Mouse (Mus musculus) G1E (cell line): ENCODE data around the gene Zscan10. TPM values are rescaled to one million over a fixed set of nuclear protein-coding genes. Genes with fewer than 3 reads are reported as not detected.

Experiments
- ATAC-seq: 2 replicates; pipeline ENCODE4 v1.8.0; 2016; ENCODE audit warnings: mild to moderate bottlenecking; ENCODE audit not compliant: insufficient number of reproducible peaks, poor library complexity, low FRiP score, severe bottlenecking; ENCODE audit errors: extremely low read depth
- DNase-seq: peaks from one replicate; pipeline ENCODE4 v3.0.0; 2012; ENCODE audit warnings: low spot score
- H3K27me3 ChIP-seq: 2 replicates; pipeline ENCODE4 v1.6.1; 2012; ENCODE audit warnings: mild to moderate bottlenecking, low read length, inconsistent platforms; ENCODE audit not compliant: insufficient read depth
- H3K36me3 ChIP-seq: replicated peaks from 2 replicates; pipeline ENCODE3; 2012; ENCODE audit warnings: mild to moderate bottlenecking, inconsistent platforms
- H3K4me1 ChIP-seq: 2 replicates; pipeline ENCODE4 v1.6.1; 2012; ENCODE audit warnings: low read depth, low read length, inconsistent platforms, mixed read lengths; ENCODE audit not compliant: insufficient read depth
- H3K4me3 ChIP-seq: 2 replicates; pipeline ENCODE4 v1.5.1; 2012; ENCODE audit warnings: low read depth, mild to moderate bottlenecking, inconsistent platforms, low read length, moderate library complexity, mixed read lengths
- H3K9me3 ChIP-seq: replicated peaks from 2 replicates; pipeline ENCODE4 v1.6.1; 2012; ENCODE audit warnings: inconsistent platforms
- CTCF ChIP-seq: IDR thresholded peaks from 2 replicates; pipeline ENCODE4 v1.5.1; 2012; ENCODE audit warnings: low read depth, low read length, inconsistent platforms, mixed read lengths
- GATA1 ChIP-seq: IDR thresholded peaks from 2 replicates; pipeline ENCODE4 v1.6.1; 2012; ENCODE audit warnings: borderline replicate concordance, low read length, inconsistent platforms, mixed read lengths
- GATA2 ChIP-seq: IDR thresholded peaks from 2 replicates; pipeline ENCODE4 v1.6.1; 2012; ENCODE audit warnings: low read depth, low read length, inconsistent platforms, borderline replicate concordance
- POLR2AphosphoS5 ChIP-seq: IDR thresholded peaks from 2 replicates; pipeline ENCODE4 v1.6.1; 2012; ENCODE audit warnings: low read depth, low read length, inconsistent platforms; ENCODE audit not compliant: insufficient replicate concordance
- TAL1 ChIP-seq: conservative IDR thresholded peaks from 2 replicates; pipeline ENCODE4 v1.6.1; 2012; ENCODE audit warnings: low read depth, low read length, inconsistent platforms, mixed read lengths
- polyA plus RNA-seq: library from polyadenylated mRNA; stranded (reverse); fragments of >175 nt; gene quantifications from 2 replicates; pipeline ENCODE4 v1.2.3, GENCODE M21; 2012
- total RNA-seq, 2 experiments: library from RNA; stranded (forward) in 1 of 2; stranded (reverse) in 1 of 2; fragments of 200-1000 nt in 1 of 2; fragments of >200 nt in 1 of 2; fragmentation: Nextera tagmentation in 1 of 2; gene quantifications; 2 replicates each; pipeline ENCODE4 v1.2.3; 2014 to 2017

Gene Zscan10
- total and polyA plus RNA-seq, 3 experiments, result 0.10 to 0.45 (median 0.44) TPM

DNA sequence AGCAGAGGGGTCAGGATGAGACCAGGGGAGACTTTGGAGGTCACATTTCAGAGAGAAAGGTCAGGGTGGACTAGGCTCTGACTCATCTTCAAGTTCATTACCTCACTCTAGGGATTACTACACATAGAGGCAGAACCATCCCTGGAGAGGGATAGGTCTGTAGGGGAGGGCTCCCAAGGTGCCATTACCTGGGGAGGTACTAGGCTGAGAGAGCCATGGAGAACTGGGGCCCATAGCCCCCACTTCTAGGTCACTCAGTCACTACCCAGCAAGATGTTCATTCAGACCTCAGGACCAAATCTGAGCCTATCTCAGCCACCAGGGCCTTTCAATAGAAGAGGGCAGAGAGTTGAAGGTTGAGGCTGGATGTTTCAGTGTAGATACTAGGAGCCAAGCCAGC is 46.3 kb upstream of the Zscan10 start:
- ATAC-seq (no peak), DNase-seq (no peak)
- Histone ChIP-seq H3K36me3 (peaks cover 49% of the 10 kb centered on the region), H3K9me3 (no peaks in the 10 kb centered on the region), H3K4me1 (peaks cover 39% of the 10 kb centered on the region), H3K4me3 (no peak overlapping the region), H3K27me3 (peaks cover 3% of the 10 kb centered on the region)
- TF ChIP-seq GATA2 (no peak), CTCF (no peak), POLR2AphosphoS5 (no peak), TAL1 (no peak), GATA1 (no peak)

DNA sequence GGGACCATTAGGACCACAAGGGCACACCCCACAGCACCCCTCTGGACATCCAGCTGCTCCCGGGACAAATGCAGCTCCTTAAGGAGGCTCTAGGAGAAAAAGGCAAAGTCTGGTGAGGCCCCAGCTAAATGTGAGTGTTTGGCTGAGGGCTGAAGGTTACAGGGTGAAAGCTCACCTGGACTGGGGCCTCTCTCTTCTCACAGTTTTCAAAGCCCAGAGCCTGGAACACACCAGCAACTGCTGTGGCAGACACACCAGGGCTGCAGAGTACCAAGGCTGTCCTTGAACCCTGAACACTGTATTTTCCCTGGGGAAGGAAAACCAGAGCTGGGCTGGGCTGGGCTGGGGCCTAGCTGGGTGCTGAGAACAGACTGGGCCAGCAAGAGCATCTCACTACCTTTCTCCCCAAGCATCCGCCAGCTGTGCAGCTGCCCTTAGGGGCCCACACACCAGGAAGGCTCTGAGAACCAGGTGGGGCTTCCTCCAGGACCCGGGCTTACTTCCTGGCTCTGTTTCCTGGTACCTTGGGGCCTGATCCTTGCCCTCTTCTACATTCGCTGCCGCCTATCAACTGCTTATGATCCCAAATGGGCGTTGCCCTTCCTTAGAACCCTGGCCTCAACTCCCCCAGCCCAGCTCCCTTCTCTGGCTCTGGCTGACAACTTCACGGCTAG is 45.3 kb upstream of the Zscan10 start:
- H3K27me3 ChIP-seq, result peaks cover 3% of the 10 kb centered on the region
- no peak for DNase-seq
- TF ChIP-seq GATA2, result no peak
- TF ChIP-seq TAL1, result no peak
- no peak for TF ChIP-seq GATA1
- no peak for TF ChIP-seq POLR2AphosphoS5
- TF ChIP-seq CTCF, result no peak
- no peak for ATAC-seq
- H3K9me3 ChIP-seq, result no peaks in the 10 kb centered on the region
- H3K36me3 ChIP-seq, result peaks cover 57% of the 10 kb centered on the region
- no peak overlapping the region for H3K4me3 ChIP-seq
- peaks cover 32% of the 10 kb centered on the region for H3K4me1 ChIP-seq

- peaks cover 71% of the 10 kb centered on the region for H3K36me3 ChIP-seq
- peak; percentile 55 for DNase-seq
- no peak overlapping the region for H3K4me3 ChIP-seq
- no peaks in the 10 kb centered on the region; the same call in 1 of the 2 replicates for H3K27me3 ChIP-seq
- no peak for TF ChIP-seq GATA1
- no peak for TF ChIP-seq POLR2AphosphoS5
- no peak for TF ChIP-seq CTCF
- no peak for TF ChIP-seq TAL1
- TF ChIP-seq GATA2, result no peak
- peaks cover 17% of the 10 kb centered on the region for H3K4me1 ChIP-seq
- ATAC-seq, result no peak
- H3K9me3 ChIP-seq, result no peaks in the 10 kb centered on the region
These were observed 40.9 kb upstream of the Zscan10 start for GRCm38 (mm10) chr17:23559767-23560166.

GRCm38 (mm10) chr17:23563595-23564367 is 36.9 kb upstream of the Zscan10 start, which contains the start of gene Zfp213:
Gene Zfp213, minus strand, starts transcription at chr17:23564238.
- H3K9me3 ChIP-seq, result no peaks in the 10 kb centered on the region
- peaks cover 21% of the 10 kb centered on the region for H3K4me1 ChIP-seq
- DNase-seq (peak; percentile 93), ATAC-seq (peak; percentile 82)
- H3K36me3 ChIP-seq, result peaks cover 32% of the 10 kb centered on the region
- H3K4me3 ChIP-seq, result peak within 1 kb of the TSS; percentile 76
- H3K27me3 ChIP-seq, result no peaks in the 10 kb centered on the region
- no peak for TF ChIP-seq TAL1
- no peak for TF ChIP-seq CTCF
- no peak for TF ChIP-seq GATA1
- TF ChIP-seq POLR2AphosphoS5, result no peak
- no peak for TF ChIP-seq GATA2

GRCm38 (mm10) chr17:23564368-23564715 is 36.3 kb upstream of the Zscan10 start:
- Histone ChIP-seq H3K4me1 (peaks cover 21% of the 10 kb centered on the region), H3K27me3 (no peaks in the 10 kb centered on the region; the same call in 1 of the 2 replicates), H3K9me3 (no peaks in the 10 kb centered on the region), H3K36me3 (peaks cover 27% of the 10 kb centered on the region), H3K4me3 (peak overlapping the region; percentile 76)
- no peak for TF ChIP-seq CTCF
- ATAC-seq (peak; percentile 43; the same call in 1 of the 2 replicates), DNase-seq (no peak)

- no peak overlapping the region for H3K4me3 ChIP-seq
- H3K9me3 ChIP-seq, result no peaks in the 10 kb centered on the region
- peaks cover 4% of the 10 kb centered on the region for H3K36me3 ChIP-seq
- H3K27me3 ChIP-seq, result peaks cover 3% of the 10 kb centered on the region
- ATAC-seq, result no peak
- DNase-seq, result no peak
- TF ChIP-seq TAL1 (no peak), GATA1 (no peak), POLR2AphosphoS5 (no peak), GATA2 (no peak), CTCF (no peak)
- H3K4me1 ChIP-seq, result peaks cover 23% of the 10 kb centered on the region
These were observed 33.9 kb upstream of the Zscan10 start for GRCm38 (mm10) chr17:23566787-23567186.
